Mouse (Mus musculus) embryonic facial prominence, embryonic 14.5 days (tissue): ENCODE data around the gene Pdk4. TPM values are rescaled to one million over a fixed set of nuclear protein-coding genes. Genes with fewer than 3 reads are reported as not detected.

Experiments
- ATAC-seq: fragments of 200-750 bp; cut with Nextera tagmentation; 2 replicates; pipeline ENCODE4 v1.8.0; 2017; ENCODE audit warnings: low read depth, moderate number of reproducible peaks, moderate TSS enrichment
- DNase-seq: peaks from one replicate; pipeline ENCODE4 v3.0.0-alpha.2; 2015; ENCODE audit warnings: low spot score
- H3K27ac ChIP-seq: fragments of 300-500 bp; sonication (generic); replicated peaks from 2 replicates; pipeline ENCODE4 v1.5.1; 2014; ENCODE audit warnings: low read depth, mild to moderate bottlenecking, low read length, moderate library complexity
- H3K27me3 ChIP-seq: fragments of 300-500 bp; sonication (generic); replicated peaks from 2 replicates; pipeline ENCODE4 v1.6.1; 2014; ENCODE audit warnings: low read length; ENCODE audit not compliant: control insufficient read depth, insufficient read depth
- H3K36me3 ChIP-seq: fragments of 300-500 bp; sonication (generic); 2 replicates; pipeline ENCODE4 v1.6.1; 2014; ENCODE audit warnings: low read length, mixed read lengths; ENCODE audit not compliant: control insufficient read depth, insufficient read depth
- H3K4me1 ChIP-seq: fragments of 300-500 bp; sonication (generic); 2 replicates; pipeline ENCODE4 v1.6.1; 2014; ENCODE audit warnings: antibody characterized with exemption, low read length; ENCODE audit not compliant: control insufficient read depth, insufficient read depth
- H3K4me2 ChIP-seq: fragments of 300-500 bp; sonication (generic); 2 replicates; pipeline ENCODE4 v1.6.1; 2014; ENCODE audit warnings: low read depth, mild to moderate bottlenecking, low read length, moderate library complexity, mixed read lengths
- H3K4me3 ChIP-seq: fragments of 300-500 bp; sonication (generic); 2 replicates; pipeline ENCODE4 v1.5.1; 2014; ENCODE audit warnings: low read depth, mild to moderate bottlenecking, low read length
- H3K9ac ChIP-seq: fragments of 300-500 bp; sonication (generic); 2 replicates; pipeline ENCODE4 v1.6.1; 2014; ENCODE audit warnings: low read depth, mild to moderate bottlenecking, low read length, moderate library complexity, mixed read lengths
- H3K9me3 ChIP-seq: fragments of 300-500 bp; sonication (generic); 2 replicates; pipeline ENCODE4 v1.6.1; 2016; ENCODE audit warnings: low read length; ENCODE audit not compliant: control insufficient read depth
- WGBS: fragments of 180-500 bp; shearing (Covaris S2); extraction: QIAGEN DNeasy Blood & Tissue Kit; methylation state at CpG from one replicate; pipeline ENCODE4 v1.1.7; 2014; 5-methylcytosine and 5-hydroxymethylcytosine counted together
- polyA plus RNA-seq: library from polyadenylated mRNA; unstranded; fragments of >200 nt; fragmentation: Nextera tagmentation; extraction: Ambion mirVana; gene quantifications from 2 replicates; pipeline ENCODE4 v1.2.1, GENCODE M21; 2014

The Pdk4 gene
- polyA plus RNA-seq, 1 experiment from 2014 or later, result 5.3 TPM

DNA sequence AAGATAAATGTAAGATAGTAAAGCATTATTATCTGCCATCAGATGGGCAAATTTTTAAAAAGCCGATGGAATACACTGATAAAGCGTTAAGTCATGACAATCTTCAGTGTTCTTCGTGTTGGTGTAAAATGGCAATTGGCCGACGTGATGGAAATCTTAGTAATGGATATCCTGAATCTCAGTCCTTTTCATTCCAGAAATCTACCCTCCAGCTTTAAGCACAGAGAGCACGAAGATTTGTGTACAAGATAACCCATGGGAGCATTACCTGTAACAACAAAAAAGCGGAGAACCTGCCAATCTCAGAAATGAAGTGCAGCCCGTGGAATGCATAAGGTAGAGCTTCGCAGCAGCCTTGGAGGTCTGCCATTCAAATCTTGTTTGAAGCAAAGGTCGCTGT, 5.4 kb upstream of the Pdk4 start:
- DNase-seq (no peak), ATAC-seq (no peak)
- Histone ChIP-seq H3K4me2 (no peak overlapping the region), H3K36me3 (no peaks in the 10 kb centered on the region), H3K27me3 (no peaks in the 10 kb centered on the region), H3K4me3 (no peak overlapping the region), H3K4me1 (no peaks in the 10 kb centered on the region), H3K9me3 (no peaks in the 10 kb centered on the region), H3K27ac (no peak overlapping the region), H3K9ac (no peak overlapping the region)
- 78% methylated on average over 10 of the region's 10 CpGs for WGBS

DNA sequence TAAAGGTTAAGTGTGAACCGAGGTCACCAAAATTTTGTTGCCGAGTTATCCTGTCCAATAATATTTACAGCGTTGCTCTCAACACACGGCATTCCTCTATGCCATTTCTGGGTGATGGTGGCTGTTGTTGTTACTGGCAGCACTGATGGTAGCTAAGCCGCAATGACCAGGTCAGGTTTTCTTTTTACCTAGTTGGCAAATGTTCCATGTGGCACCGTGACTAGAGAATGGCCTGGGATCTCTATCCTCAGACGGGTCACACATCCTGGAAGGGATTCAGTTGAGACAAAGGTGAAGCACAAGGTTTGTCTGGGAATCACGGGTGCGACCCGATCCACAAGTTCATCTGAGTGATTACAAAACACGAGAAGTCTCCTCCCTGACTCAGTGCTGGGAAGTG, 2.6 kb upstream of the Pdk4 start:
- ATAC-seq, result no peak
- Histone ChIP-seq H3K4me1 (no peaks in the 10 kb centered on the region), H3K27me3 (no peaks in the 10 kb centered on the region), H3K4me3 (no peak overlapping the region), H3K36me3 (no peaks in the 10 kb centered on the region), H3K9me3 (no peaks in the 10 kb centered on the region), H3K9ac (no peak overlapping the region), H3K4me2 (no peak overlapping the region), H3K27ac (no peak overlapping the region)
- WGBS, result 84% methylated on average over 11 of the region's 11 CpGs
- no peak for DNase-seq

DNA sequence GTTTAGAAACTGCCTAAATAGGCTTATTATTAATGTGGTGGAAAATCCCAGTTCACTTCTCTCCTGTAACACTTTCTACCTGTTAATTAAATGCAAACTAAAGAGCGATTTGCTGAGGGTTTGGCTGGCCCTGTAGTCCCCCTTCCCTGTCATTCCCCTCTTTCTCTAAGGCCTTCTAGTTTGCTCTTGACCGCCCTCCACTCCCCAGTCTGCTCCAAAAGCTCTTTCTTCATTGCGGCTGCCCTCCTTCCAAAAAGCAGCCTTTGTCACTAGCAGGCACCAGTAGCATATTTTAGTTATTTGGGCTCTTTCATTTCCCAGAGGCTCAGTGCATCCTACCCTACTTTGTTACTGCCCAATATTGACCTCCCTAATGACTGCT, 736 bp upstream of the Pdk4 start:
- no peaks in the 10 kb centered on the region for H3K4me1 ChIP-seq
- no peaks in the 10 kb centered on the region for H3K36me3 ChIP-seq
- DNase-seq (no peak), ATAC-seq (peak; percentile 14; the same call in 1 of the 2 replicates)
- no peaks in the 10 kb centered on the region for H3K27me3 ChIP-seq
- peak overlapping the region; percentile 52 for H3K4me3 ChIP-seq
- 31% methylated on average over 3 of the region's 3 CpGs for WGBS
- no peak overlapping the region for H3K9ac ChIP-seq
- no peak overlapping the region for H3K27ac ChIP-seq
- peak overlapping the region; percentile 91 for H3K4me2 ChIP-seq
- no peaks in the 10 kb centered on the region for H3K9me3 ChIP-seq

DNA sequence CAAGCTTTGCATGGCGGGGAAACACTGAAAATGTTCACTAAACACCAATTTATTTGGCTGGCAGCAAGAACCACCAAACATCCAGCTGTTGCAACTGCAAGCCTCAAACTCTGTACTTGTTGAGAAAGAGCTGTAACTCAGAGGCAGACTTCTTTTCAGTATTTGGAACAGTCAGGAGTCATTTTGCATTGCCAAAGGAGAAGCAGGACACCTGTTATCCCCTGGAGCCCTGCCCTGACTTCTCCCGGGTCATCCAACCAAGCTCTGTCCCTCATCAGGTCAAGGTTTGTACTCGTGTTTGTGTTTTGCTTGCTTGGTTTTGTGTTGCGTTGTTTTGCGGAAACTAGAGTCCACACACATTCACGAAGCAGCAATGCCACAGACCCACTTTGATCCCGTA, 11.1 kb downstream of the Pdk4 start:
- H3K27me3 ChIP-seq, result no peaks in the 10 kb centered on the region
- H3K4me3 ChIP-seq, result no peak overlapping the region
- no peak overlapping the region for H3K4me2 ChIP-seq
- H3K36me3 ChIP-seq, result no peaks in the 10 kb centered on the region
- ATAC-seq (no peak), DNase-seq (no peak)
- H3K9ac ChIP-seq, result no peak overlapping the region
- no peaks in the 10 kb centered on the region for H3K4me1 ChIP-seq
- WGBS, result 81% methylated on average over 7 of the region's 7 CpGs
- H3K9me3 ChIP-seq, result no peaks in the 10 kb centered on the region
- H3K27ac ChIP-seq, result no peak overlapping the region

DNA sequence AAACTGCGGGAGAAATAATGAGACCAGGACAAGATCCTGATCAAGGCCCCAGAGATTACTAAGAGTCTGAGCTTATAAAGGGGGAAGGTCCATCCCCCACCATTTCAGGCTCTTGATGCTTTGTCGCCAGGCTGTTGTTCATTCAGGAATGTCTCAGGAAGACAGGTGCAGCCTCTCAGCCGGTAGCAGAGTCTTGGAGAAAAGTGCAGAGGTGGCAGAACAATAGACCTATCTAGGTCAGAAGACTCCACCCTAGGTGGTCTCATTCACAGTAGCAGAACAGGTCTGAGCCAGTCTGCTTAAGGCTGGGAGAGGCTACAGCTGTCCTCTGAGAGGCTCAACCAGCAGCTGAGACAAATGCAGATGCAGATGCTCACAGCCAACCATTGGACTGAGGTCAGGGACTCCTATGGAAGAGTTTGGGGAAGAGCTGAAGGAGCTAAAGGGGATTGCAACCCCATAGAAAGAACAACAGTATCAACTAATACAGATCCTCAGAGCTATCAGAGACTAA, 13.8 kb downstream of the Pdk4 start:
- Histone ChIP-seq H3K9ac (no peak overlapping the region), H3K36me3 (no peaks in the 10 kb centered on the region), H3K4me2 (no peak overlapping the region), H3K9me3 (no peaks in the 10 kb centered on the region), H3K27ac (no peak overlapping the region), H3K27me3 (no peaks in the 10 kb centered on the region), H3K4me1 (no peaks in the 10 kb centered on the region), H3K4me3 (no peak overlapping the region)
- WGBS, result 60% methylated on average over 3 of the region's 3 CpGs
- ATAC-seq (no peak), DNase-seq (no peak)

DNA sequence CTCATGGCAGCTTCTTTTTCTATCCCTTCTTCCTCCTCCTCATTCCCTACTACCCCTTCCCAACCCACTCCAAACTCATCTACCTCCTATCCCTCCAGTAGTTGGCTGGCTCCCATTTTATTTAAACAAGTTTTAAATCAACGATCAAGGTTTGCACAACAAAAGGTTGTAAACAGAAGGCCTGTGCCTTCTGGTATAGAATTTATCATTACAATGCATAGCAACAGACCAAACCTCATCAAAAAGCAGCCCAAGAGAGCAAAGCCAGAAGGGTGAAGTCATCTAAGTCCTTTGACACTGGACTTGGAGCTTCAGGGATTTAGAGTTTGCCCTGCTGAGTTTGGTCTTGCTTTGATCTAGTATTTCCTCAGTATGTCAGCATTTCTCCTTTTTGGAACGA, 15.0 kb downstream of the Pdk4 start:
- no peak overlapping the region for H3K9ac ChIP-seq
- 88% methylated on average over 2 of the region's 2 CpGs for WGBS
- no peaks in the 10 kb centered on the region for H3K4me1 ChIP-seq
- H3K4me3 ChIP-seq, result no peak overlapping the region
- ATAC-seq (no peak), DNase-seq (no peak)
- no peaks in the 10 kb centered on the region for H3K9me3 ChIP-seq
- no peaks in the 10 kb centered on the region for H3K36me3 ChIP-seq
- H3K4me2 ChIP-seq, result no peak overlapping the region
- H3K27me3 ChIP-seq, result no peaks in the 10 kb centered on the region
- no peak overlapping the region for H3K27ac ChIP-seq

DNA sequence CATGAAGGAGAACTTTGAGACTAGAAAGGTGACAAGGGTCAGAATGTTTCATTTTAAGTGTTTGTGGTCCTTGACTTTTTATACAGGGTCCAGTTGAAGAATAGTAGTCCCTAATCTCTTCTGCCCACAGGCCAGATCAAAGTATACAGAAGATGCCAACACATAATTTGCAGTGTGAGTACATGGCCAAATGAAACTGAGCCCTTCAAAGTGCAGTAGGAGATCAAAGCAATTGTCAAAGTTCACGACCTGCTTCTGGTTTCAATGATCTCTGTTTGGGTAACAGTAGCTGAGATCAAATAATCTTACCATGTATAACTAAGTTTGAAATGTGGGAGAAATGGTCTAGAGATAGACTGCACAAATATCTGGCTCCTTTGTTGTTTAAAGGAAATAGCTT, 22.1 kb downstream of the Pdk4 start:
- Histone ChIP-seq H3K4me1 (no peaks in the 10 kb centered on the region), H3K4me2 (no peak overlapping the region), H3K27ac (no peak overlapping the region), H3K27me3 (no peaks in the 10 kb centered on the region), H3K4me3 (no peak overlapping the region), H3K9me3 (no peaks in the 10 kb centered on the region), H3K36me3 (no peaks in the 10 kb centered on the region), H3K9ac (no peak overlapping the region)
- 44% methylated on average over 1 of the region's 1 CpGs for WGBS
- DNase-seq, result no peak
- ATAC-seq, result no peak

DNA sequence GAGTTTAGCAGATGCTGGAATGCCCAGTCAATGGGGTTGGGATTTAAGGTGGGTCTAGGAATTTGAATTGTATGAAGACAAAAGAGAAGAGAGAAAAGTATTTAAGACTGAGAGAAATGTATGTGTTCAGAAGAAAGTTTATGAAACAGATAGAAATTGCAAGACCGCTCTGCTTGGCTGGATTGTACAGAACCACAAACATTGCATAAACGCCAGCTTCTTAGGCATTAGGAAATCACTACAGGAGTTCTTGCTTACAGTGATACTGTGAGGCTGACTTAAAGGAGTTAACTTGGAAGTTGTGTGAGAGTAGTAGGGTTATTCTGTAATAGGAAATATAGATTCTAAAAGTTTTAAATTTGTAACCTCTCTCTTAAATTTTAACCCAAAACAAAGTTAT, 23.4 kb downstream of the Pdk4 start:
- ATAC-seq, result no peak
- no peak overlapping the region for H3K27ac ChIP-seq
- H3K27me3 ChIP-seq, result no peaks in the 10 kb centered on the region
- H3K4me3 ChIP-seq, result no peak overlapping the region
- no peak overlapping the region for H3K4me2 ChIP-seq
- 83% methylated on average over 2 of the region's 2 CpGs for WGBS
- H3K9me3 ChIP-seq, result no peaks in the 10 kb centered on the region
- no peak for DNase-seq
- H3K9ac ChIP-seq, result no peak overlapping the region
- no peaks in the 10 kb centered on the region for H3K36me3 ChIP-seq
- H3K4me1 ChIP-seq, result no peaks in the 10 kb centered on the region

DNA sequence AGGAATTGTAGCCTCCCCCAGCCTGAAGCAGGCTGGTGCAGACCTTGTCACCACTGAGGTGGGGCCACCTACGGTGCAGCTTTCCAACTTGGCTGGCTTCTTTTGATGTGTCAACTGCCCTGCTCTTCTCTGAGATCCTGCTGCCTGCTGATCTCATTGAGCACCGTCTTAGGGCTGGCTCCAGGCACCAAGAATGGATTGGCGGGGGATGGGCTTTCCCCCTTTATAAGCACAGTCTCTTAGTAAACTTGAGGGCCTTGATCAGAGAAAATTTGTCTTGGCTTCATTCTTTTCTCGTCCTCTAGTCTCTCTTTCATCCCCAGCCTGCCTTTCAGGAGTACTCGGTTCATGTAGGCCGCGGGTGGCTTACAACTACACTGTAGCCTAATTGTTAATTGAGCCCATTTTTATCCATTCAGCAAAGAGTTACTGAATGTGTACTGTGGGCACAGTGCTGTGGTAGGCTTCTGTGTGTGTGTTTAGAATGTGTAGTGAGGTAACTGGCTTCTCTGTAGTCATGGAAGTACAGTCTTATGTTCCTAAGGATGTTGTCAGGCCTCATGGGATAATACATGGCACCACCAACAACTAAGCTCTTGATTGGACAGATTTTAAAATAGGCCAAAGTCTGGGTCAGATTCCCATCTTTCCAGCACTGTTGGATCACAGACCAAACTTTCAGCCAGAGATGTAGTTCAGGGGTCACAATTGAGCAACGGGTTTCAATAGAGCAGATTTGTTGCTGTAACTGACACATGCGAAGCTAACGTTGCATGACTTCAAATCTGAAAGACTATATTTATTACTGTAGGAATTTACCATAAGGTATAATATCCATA, 25.4 kb downstream of the Pdk4 start:
- Histone ChIP-seq H3K4me1 (no peaks in the 10 kb centered on the region), H3K27ac (no peak overlapping the region), H3K4me3 (no peak overlapping the region), H3K9ac (no peak overlapping the region), H3K27me3 (no peaks in the 10 kb centered on the region), H3K36me3 (no peaks in the 10 kb centered on the region), H3K4me2 (no peak overlapping the region), H3K9me3 (no peaks in the 10 kb centered on the region)
- ATAC-seq (no peak), DNase-seq (no peak)
- 79% methylated on average over 10 of the region's 10 CpGs for WGBS
